Mouse (Mus musculus): ENCODE results near the gene Gria3. TPM values are rescaled to one million over a fixed set of nuclear protein-coding genes. Genes with fewer than 3 reads are reported as not detected.

The Gria3 gene
- polyA plus RNA-seq, 1 experiment from 2014 or later, result 17.5 TPM

DNA sequence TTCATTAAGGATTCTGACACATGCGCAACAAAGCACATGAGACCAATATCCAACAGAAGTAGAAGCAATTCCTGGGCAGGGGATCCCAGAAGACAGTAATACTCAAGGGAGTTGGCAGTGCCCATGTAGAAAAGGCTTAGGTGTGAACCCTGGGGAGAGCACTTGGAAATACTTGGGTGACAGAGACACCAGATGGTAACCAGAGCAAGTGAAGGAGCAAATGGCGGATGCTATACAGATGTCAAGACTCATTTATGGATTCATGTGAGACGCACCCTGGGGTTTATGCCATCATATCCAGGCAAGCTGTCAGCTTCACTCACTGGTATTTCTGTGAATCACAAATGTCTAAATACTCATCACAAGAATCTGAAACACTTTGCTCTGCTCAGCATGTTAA lies 187.0 kb downstream of the Gria3 start:
- Histone ChIP-seq H3K27me3 (no peaks in the 10 kb centered on the region), H3K36me3 (no peaks in the 10 kb centered on the region), H3K4me3 (no peak overlapping the region), H3K4me1 (replicated peaks) (no peaks in the 10 kb centered on the region), H3K9me3 (no peaks in the 10 kb centered on the region), H3K9ac (no peak overlapping the region), H3K27ac (replicated peaks) (no peak overlapping the region), H3K4me2 (no peak overlapping the region)
- no peak for ATAC-seq (ENCODE audit: low FRiP score, low read depth)
- 80% methylated on average over 3 of the region's 3 CpGs for WGBS

DNA sequence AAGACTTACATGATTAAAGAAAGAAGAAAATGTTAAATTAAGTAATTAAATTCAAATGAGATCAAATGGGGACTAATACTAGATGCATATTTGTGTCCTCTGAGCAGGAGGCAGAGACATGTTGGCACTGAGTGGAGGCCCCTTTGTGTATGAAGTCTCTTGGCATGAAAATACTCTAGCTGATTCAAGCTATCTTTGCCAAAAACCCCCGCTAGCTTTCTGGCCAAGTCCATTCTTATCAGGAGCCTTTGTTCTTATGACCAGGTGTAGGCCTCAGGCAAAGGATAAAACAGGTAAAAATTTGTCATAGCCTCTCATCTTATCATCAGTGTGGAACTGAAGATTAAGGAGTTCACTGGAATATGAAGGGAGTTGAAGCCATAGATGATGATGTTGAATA lies 206.5 kb downstream of the Gria3 start:
- WGBS, result 68% methylated on average over 1 of the region's 1 CpGs
- H3K9me3 ChIP-seq, result no peaks in the 10 kb centered on the region

DNA sequence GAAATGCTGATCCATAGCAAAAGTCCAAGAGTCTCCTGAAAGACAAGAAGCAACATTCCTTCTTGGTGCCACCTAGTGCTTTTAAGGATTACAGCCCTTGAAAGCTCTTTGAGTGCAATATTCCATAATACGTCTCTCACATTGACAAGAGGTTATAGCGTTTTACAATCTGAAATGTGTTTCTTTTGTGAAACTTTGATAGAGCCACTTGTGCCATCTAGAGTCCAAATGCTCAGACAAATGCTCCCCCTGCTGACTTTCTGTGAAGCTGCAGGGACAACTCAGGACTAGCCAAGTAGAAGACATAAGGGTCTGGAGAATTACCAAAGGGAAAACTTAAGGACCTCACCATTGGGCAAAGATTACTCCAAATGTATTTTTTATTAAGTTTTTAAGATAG lies 214.3 kb downstream of the Gria3 start:
- no peak overlapping the region for H3K9ac ChIP-seq
- no peak overlapping the region for H3K4me2 ChIP-seq
- no peaks in the 10 kb centered on the region for H3K4me1 ChIP-seq (replicated peaks)
- no peaks in the 10 kb centered on the region for H3K27me3 ChIP-seq
- H3K27ac ChIP-seq (replicated peaks), result no peak overlapping the region
- no peak for ATAC-seq (ENCODE audit: low FRiP score, low read depth)
- 39% methylated on average over 2 of the region's 2 CpGs for WGBS
- H3K9me3 ChIP-seq, result no peaks in the 10 kb centered on the region
- no peaks in the 10 kb centered on the region for H3K36me3 ChIP-seq
- no peak overlapping the region for H3K4me3 ChIP-seq

More for the DNA sequence above, 206.5 kb downstream of the Gria3 start:
- no peaks in the 10 kb centered on the region for H3K4me1 ChIP-seq (replicated peaks)
- H3K9ac ChIP-seq, result no peak overlapping the region
- no peak overlapping the region for H3K27ac ChIP-seq (replicated peaks)
- H3K4me3 ChIP-seq, result no peak overlapping the region
- no peak overlapping the region for H3K4me2 ChIP-seq
- no peaks in the 10 kb centered on the region for H3K36me3 ChIP-seq
- H3K27me3 ChIP-seq, result no peaks in the 10 kb centered on the region
- ATAC-seq (ENCODE audit: low FRiP score, low read depth), result no peak

DNA sequence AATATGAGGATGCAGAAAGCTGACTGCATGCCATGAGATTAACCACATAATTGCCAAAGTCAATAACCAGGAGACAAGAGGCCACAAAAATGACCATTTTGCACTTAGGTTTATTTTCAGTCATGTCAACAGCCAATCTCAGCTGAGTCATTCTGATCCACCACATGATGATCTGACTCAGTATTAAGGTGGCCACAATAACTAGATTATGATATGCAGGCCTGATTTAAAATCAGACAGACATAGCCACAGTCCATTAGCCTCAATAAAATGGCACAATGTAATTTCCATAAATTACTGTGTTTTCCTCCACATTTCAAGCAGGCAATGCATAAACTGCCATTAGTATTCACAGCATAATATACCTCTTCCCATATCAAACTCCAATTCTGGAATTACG lies 216.3 kb downstream of the Gria3 start:
- H3K4me2 ChIP-seq, result no peak overlapping the region
- no peak overlapping the region for H3K9ac ChIP-seq
- no peak for ATAC-seq (ENCODE audit: low FRiP score, low read depth)
- no peaks in the 10 kb centered on the region for H3K27me3 ChIP-seq
- no peak overlapping the region for H3K4me3 ChIP-seq
- no peaks in the 10 kb centered on the region for H3K4me1 ChIP-seq (replicated peaks)
- H3K27ac ChIP-seq (replicated peaks), result no peak overlapping the region
- 72% methylated on average over 1 of the region's 1 CpGs for WGBS
- H3K9me3 ChIP-seq, result no peaks in the 10 kb centered on the region
- no peaks in the 10 kb centered on the region for H3K36me3 ChIP-seq

DNA sequence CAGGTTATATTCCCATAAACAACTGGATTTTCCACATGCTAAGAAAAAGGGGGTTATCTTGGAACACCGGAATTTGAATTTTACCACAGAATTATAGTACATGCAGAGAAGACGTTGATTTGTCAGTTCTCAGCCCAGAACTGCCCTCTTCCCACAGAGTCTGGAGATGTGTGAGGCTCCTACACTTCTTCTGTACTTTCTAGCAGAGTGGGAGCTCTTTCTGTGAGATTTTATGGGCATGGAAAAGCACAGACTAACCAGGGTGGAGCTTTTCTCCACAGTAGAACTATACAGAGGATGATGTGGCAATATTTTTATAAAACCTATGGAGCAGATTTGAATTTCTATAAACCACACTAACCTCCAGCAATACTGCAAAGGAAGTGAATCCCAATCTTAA lies 217.7 kb downstream of the Gria3 start:
- H3K4me2 ChIP-seq, result no peak overlapping the region
- ATAC-seq (ENCODE audit: low FRiP score, low read depth), result no peak
- no peak overlapping the region for H3K9ac ChIP-seq
- 87% methylated on average over 2 of the region's 2 CpGs for WGBS
- H3K27ac ChIP-seq (replicated peaks), result no peak overlapping the region
- H3K4me3 ChIP-seq, result no peak overlapping the region
- no peaks in the 10 kb centered on the region for H3K27me3 ChIP-seq
- H3K36me3 ChIP-seq, result no peaks in the 10 kb centered on the region
- no peaks in the 10 kb centered on the region for H3K4me1 ChIP-seq (replicated peaks)
- no peaks in the 10 kb centered on the region for H3K9me3 ChIP-seq

DNA sequence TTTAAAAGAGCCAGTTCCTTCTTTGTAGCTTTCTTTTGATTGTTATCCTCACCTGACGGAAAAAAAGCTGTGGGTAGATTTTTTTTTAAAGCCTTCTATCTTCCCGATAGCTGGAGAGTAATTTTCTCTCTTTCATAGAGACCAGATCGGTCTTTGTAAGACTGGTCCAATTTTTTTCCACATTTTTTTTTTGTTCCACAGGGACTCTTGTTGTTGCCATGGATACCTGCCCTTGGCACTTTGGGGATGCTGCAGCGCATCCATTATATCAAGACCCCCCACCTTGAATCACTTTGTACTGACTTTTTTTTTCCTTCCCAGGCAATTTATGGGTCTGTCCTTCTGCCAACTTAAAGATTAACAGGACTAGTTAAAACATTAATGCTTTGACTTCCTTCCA lies 232.9 kb downstream of the Gria3 start:
- Histone ChIP-seq H3K27ac (replicated peaks) (no peak overlapping the region), H3K4me1 (replicated peaks) (no peaks in the 10 kb centered on the region), H3K9me3 (no peaks in the 10 kb centered on the region), H3K4me3 (no peak overlapping the region), H3K9ac (no peak overlapping the region), H3K27me3 (no peaks in the 10 kb centered on the region), H3K4me2 (no peak overlapping the region), H3K36me3 (no peaks in the 10 kb centered on the region)
- WGBS, result 38% methylated on average over 4 of the region's 4 CpGs
- no peak for ATAC-seq (ENCODE audit: low FRiP score, low read depth)

DNA sequence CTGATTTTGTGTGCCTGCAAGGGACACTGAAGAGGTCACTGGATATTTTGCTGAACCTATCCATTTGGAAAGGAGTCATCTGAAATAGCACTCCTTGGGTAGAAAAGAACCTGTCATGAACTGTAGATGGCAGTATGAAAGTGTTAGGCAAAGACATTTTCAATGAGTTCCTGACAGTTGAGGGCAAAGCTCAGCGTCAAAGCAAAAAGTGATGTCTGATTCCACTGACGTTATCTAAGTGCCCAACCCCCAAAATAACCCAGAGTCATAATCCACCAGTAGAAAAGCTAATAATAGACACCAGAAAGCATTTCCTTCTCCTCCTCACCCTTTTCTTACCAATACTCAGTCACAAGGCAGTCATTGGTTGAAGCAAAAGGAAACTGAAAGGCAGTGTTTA lies 244.3 kb downstream of the Gria3 start:
- ATAC-seq (ENCODE audit: low FRiP score, low read depth), result no peak
- no peaks in the 10 kb centered on the region for H3K4me1 ChIP-seq (replicated peaks)
- no peaks in the 10 kb centered on the region for H3K9me3 ChIP-seq
- no peak overlapping the region for H3K9ac ChIP-seq
- H3K36me3 ChIP-seq, result no peaks in the 10 kb centered on the region
- 54% methylated on average over 2 of the region's 2 CpGs for WGBS
- H3K4me2 ChIP-seq, result no peak overlapping the region
- no peak overlapping the region for H3K4me3 ChIP-seq
- H3K27me3 ChIP-seq, result no peaks in the 10 kb centered on the region
- no peak overlapping the region for H3K27ac ChIP-seq (replicated peaks)

DNA sequence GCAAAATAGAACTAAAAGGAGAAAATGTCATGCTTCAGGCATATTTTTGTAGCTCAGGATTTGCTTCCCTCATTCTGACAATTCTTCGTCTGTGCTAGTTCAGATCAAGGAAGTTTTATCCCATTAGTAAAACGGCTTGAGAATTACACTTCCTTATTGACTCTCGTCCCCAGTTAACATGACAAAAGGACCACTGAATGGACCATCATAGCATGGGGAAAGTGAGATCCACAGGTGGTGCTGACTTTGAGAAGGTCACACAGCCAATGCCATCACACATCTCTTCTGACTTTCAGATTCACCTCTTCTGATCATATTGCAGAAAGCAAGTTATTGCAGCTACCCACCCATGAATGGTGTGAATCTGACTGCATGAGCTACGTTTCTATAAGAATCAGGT lies 257.1 kb downstream of the Gria3 start:
- H3K4me2 ChIP-seq, result no peak overlapping the region
- 62% methylated on average over 4 of the region's 4 CpGs for WGBS
- H3K4me3 ChIP-seq, result no peak overlapping the region
- no peaks in the 10 kb centered on the region for H3K9me3 ChIP-seq
- no peaks in the 10 kb centered on the region for H3K4me1 ChIP-seq (replicated peaks)
- no peak overlapping the region for H3K9ac ChIP-seq
- no peaks in the 10 kb centered on the region for H3K27me3 ChIP-seq
- H3K27ac ChIP-seq (replicated peaks), result no peak overlapping the region
- ATAC-seq (ENCODE audit: low FRiP score, low read depth), result no peak
- H3K36me3 ChIP-seq, result no peaks in the 10 kb centered on the region

DNA sequence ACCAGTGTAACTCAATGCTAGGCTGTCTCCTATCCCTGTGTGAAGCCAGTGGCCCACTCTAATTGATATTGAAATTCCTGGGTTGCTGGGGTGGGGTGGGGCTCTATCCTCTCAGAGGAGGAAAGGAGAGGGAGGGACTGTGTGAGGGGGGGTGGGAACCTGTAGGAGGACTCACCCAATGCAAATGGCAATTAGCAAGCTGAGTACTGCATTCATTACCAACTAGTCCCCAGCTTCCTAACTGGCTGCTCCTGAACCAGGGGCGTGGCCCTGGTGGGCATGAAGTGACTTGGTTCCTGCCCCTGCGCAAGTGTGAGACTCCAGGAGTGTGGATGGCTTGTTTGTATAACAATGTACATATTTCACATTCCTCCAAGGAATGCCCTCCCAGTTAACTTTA lies 288.2 kb downstream of the Gria3 start:
- Histone ChIP-seq H3K4me2 (no peak overlapping the region), H3K9me3 (no peaks in the 10 kb centered on the region), H3K9ac (no peak overlapping the region), H3K27ac (replicated peaks) (no peak overlapping the region), H3K27me3 (no peaks in the 10 kb centered on the region), H3K36me3 (no peaks in the 10 kb centered on the region), H3K4me3 (no peak overlapping the region), H3K4me1 (replicated peaks) (no peaks in the 10 kb centered on the region)
- no peak for ATAC-seq (ENCODE audit: low FRiP score, low read depth)
- 63% methylated on average over 2 of the region's 2 CpGs for WGBS

DNA sequence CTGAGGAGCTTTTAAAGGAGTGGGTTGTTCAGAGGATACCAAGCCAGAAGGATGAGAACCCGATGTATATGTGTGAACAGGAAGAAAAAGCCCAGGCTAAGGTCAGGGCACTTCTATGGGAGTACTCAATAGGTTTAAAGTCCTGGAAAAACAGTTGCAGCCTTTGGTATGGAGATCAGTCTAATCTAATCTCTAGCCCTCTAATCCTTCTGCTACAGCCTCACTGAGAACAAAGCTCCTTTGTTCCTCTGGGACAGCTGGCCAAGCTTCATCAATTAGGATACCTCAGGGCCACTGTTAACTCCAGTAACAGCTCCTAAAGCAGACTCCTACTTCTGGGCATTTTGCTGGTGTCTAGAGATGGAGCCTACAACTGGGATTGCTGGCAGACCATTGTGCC lies 291.4 kb downstream of the Gria3 start:
- H3K27ac ChIP-seq (replicated peaks), result no peak overlapping the region
- ATAC-seq (ENCODE audit: low FRiP score, low read depth), result no peak
- H3K9ac ChIP-seq, result no peak overlapping the region
- 23% methylated on average over 1 of the region's 1 CpGs for WGBS
- H3K36me3 ChIP-seq, result no peaks in the 10 kb centered on the region
- H3K9me3 ChIP-seq, result no peaks in the 10 kb centered on the region
- no peak overlapping the region for H3K4me2 ChIP-seq
- H3K4me3 ChIP-seq, result no peak overlapping the region
- no peaks in the 10 kb centered on the region for H3K27me3 ChIP-seq
- H3K4me1 ChIP-seq (replicated peaks), result no peaks in the 10 kb centered on the region

Small RNAs within 50 kb of the gene (microRNA-seq; reads per million reads assigned to microRNA genes)
- gene Gm22413, result not detected

Measured in hindbrain, embryonic 15.5 days (tissue).